8 mouse cellular contexts compared by ENCODE assay signal in genomic region chr10:80756099-80756498, GRCm38 (mm10). TPM values are rescaled to one million over a fixed set of nuclear protein-coding genes. Genes with fewer than 3 reads are reported as not detected.
DNase-seq lines count a peak whose midpoint lies in the region; ATAC-seq and TF ChIP-seq lines count a peak whose summit lies in the region.

No protein-coding gene starts in this region.

- H3K27me3 ChIP-seq in lung, postnatal 0 days (replicated peaks; ENCODE audit: insufficient read depth, low read length): no peaks in the 10 kb centered on the region
- no peaks in the 10 kb centered on the region for H3K27me3 ChIP-seq in forebrain, embryonic 11.5 days (ENCODE audit: control insufficient read depth, insufficient read depth, low read length)
- H3K27me3 ChIP-seq in limb, embryonic 13.5 days: no peaks in the 10 kb centered on the region
- H3K27me3 ChIP-seq in stomach, embryonic 14.5 days (ENCODE audit: control insufficient read depth, insufficient read depth, low read length): no peaks in the 10 kb centered on the region

- TF ChIP-seq EP300 in lung, postnatal 0 days (IDR thresholded peaks at IDR 0.05): no peak

- peak overlapping the region; percentile 81 for H3K9ac ChIP-seq in lung, postnatal 0 days (replicated peaks; ENCODE audit: low read depth)
- H3K9ac ChIP-seq in forebrain, embryonic 11.5 days (ENCODE audit: low read length): peak overlapping the region; percentile 99
- peak overlapping the region; percentile 97 for H3K9ac ChIP-seq in limb, embryonic 13.5 days
- H3K9ac ChIP-seq in stomach, embryonic 14.5 days (replicated peaks; ENCODE audit: low read depth, low read length): peak overlapping the region; percentile 88

- no peak for ATAC-seq in lung, postnatal 0 days
- no peak for ATAC-seq in forebrain, embryonic 11.5 days (replicated peaks; ENCODE audit: low FRiP score)
- ATAC-seq in limb, embryonic 13.5 days (ENCODE audit: low FRiP score, low read depth): no peak
- ATAC-seq in stomach, embryonic 14.5 days (ENCODE audit: insufficient number of reproducible peaks, insufficient read depth, low FRiP score, low read depth): no peak
- no peak for ATAC-seq in cerebellum, adult (ENCODE audit: insufficient number of reproducible peaks, low FRiP score, low TSS enrichment)

- peaks cover 24% of the 10 kb centered on the region for H3K4me1 ChIP-seq in lung, postnatal 0 days (ENCODE audit: insufficient read depth, low read depth, low read length)
- H3K4me1 ChIP-seq in forebrain, embryonic 11.5 days (replicated peaks; ENCODE audit: control insufficient read depth, insufficient read depth, low read length): peaks cover 17% of the 10 kb centered on the region
- H3K4me1 ChIP-seq in limb, embryonic 13.5 days: peaks cover 50% of the 10 kb centered on the region
- H3K4me1 ChIP-seq in stomach, embryonic 14.5 days (ENCODE audit: control insufficient read depth, insufficient read depth, low read length): peaks cover 28% of the 10 kb centered on the region

- H3K27ac ChIP-seq in lung, postnatal 0 days (ENCODE audit: low read length): 0 out of 2 replicates have a peak overlapping the region, but pooled peaks have one; percentile 79
- no peak overlapping the region for H3K27ac ChIP-seq in forebrain, embryonic 11.5 days (ENCODE audit: low read depth, low read length)
- no peak overlapping the region for H3K27ac ChIP-seq in limb, embryonic 13.5 days
- no peak overlapping the region for H3K27ac ChIP-seq in stomach, embryonic 14.5 days (ENCODE audit: low read length)

- H3K9me3 ChIP-seq in lung, postnatal 0 days (ENCODE audit: low read length): no peaks in the 10 kb centered on the region
- no peaks in the 10 kb centered on the region for H3K9me3 ChIP-seq in forebrain, embryonic 11.5 days (ENCODE audit: control insufficient read depth, low read length)
- H3K9me3 ChIP-seq in limb, embryonic 13.5 days: no peaks in the 10 kb centered on the region
- H3K9me3 ChIP-seq in stomach, embryonic 14.5 days (ENCODE audit: control insufficient read depth, low read depth, low read length): no peaks in the 10 kb centered on the region

- DNase-seq in lung, postnatal 0 days (ENCODE audit: low spot score): no peak
- DNase-seq in lung, adult 18-20 months: no peak
- no peak for DNase-seq in forebrain, embryonic 11.5 days (ENCODE audit: low spot score)
- no peak for DNase-seq in left cerebral cortex, postnatal 14 days (ENCODE audit: low spot score in 2 of 2)
- DNase-seq in layer of hippocampus, adult 9-11 months: no peak

- peak; percentile 37 for TF ChIP-seq CTCF in lung, postnatal 0 days (IDR thresholded peaks at IDR 0.05)

- H3K4me3 ChIP-seq in lung, postnatal 0 days (ENCODE audit: low read depth, low read length): peak overlapping the region; percentile 97
- H3K4me3 ChIP-seq in forebrain, embryonic 11.5 days (ENCODE audit: low read depth, low read length): peak overlapping the region; percentile 98
- peak overlapping the region; percentile 92 for H3K4me3 ChIP-seq in limb, embryonic 13.5 days
- peak overlapping the region; percentile 88 for H3K4me3 ChIP-seq in stomach, embryonic 14.5 days (ENCODE audit: low read depth, low read length)

- intact Hi-C loops in left cerebral cortex, postnatal 14 days (cut with DNase I): no loop called here

- no peaks in the 10 kb centered on the region for H3K36me3 ChIP-seq in lung, postnatal 0 days (ENCODE audit: insufficient read depth, low read length)
- H3K36me3 ChIP-seq in forebrain, embryonic 11.5 days (ENCODE audit: control insufficient read depth, insufficient read depth, low read length): no peaks in the 10 kb centered on the region
- H3K36me3 ChIP-seq in limb, embryonic 13.5 days: no peaks in the 10 kb centered on the region
- no peaks in the 10 kb centered on the region for H3K36me3 ChIP-seq in stomach, embryonic 14.5 days (ENCODE audit: control insufficient read depth, insufficient read depth, low read length)

- WGBS in lung, postnatal 0 days: 19% methylated on average over 3 of the region's 3 CpGs
- 31% methylated on average over 3 of the region's 3 CpGs for WGBS in forebrain, embryonic 11.5 days
- WGBS in limb, embryonic 13.5 days: 27% methylated on average over 3 of the region's 3 CpGs
- 21% methylated on average over 3 of the region's 3 CpGs for WGBS in stomach, embryonic 14.5 days

- H3K4me2 ChIP-seq in lung, postnatal 0 days (replicated peaks; ENCODE audit: low read depth, low read length): peak overlapping the region; percentile 91
- peak overlapping the region; percentile 83 for H3K4me2 ChIP-seq in forebrain, embryonic 11.5 days (ENCODE audit: low read depth, low read length, severe bottlenecking)
- peak overlapping the region; percentile 97 for H3K4me2 ChIP-seq in limb, embryonic 13.5 days (replicated peaks)
- H3K4me2 ChIP-seq in stomach, embryonic 14.5 days (replicated peaks; ENCODE audit: low read depth, low read length): peak overlapping the region; percentile 95

RNA-seq across cellular contexts. Expression of gene Dot1l, which starts 1.1 kb away (rescaled TPM):
- polyA plus RNA-seq in lung, postnatal 0 days (2015; fragmentation: Nextera tagmentation; extraction: Ambion mirVana): 7.4 and 9.6 TPM in 2 replicates
- polyA plus RNA-seq in forebrain, embryonic 11.5 days (2014; fragmentation: Nextera tagmentation; extraction: Ambion mirVana): 34.5 and 34.9 TPM in 2 replicates
- polyA plus RNA-seq in limb, embryonic 13.5 days (2015; fragmentation: Nextera tagmentation; extraction: Ambion mirVana): 19.2 and 20.2 TPM in 2 replicates
- 24.5 and 25.8 TPM in 2 replicates for polyA plus RNA-seq in stomach, embryonic 14.5 days (2014; fragmentation: Nextera tagmentation; extraction: Ambion mirVana)
- total RNA-seq in left cerebral cortex, postnatal 14 days (2021): 10 to 100 TPM; 59.1 to 66.7 TPM

RNA-seq across cellular contexts. Expression of gene Ap3d1, which starts 14.0 kb away (rescaled TPM):
- polyA plus RNA-seq in lung, postnatal 0 days (2015; fragmentation: Nextera tagmentation; extraction: Ambion mirVana): 49.3 and 58.2 TPM in 2 replicates
- 84.2 and 86.3 TPM in 2 replicates for polyA plus RNA-seq in forebrain, embryonic 11.5 days (2014; fragmentation: Nextera tagmentation; extraction: Ambion mirVana)
- polyA plus RNA-seq in limb, embryonic 13.5 days (2015; fragmentation: Nextera tagmentation; extraction: Ambion mirVana): 74.5 and 80.0 TPM in 2 replicates
- polyA plus RNA-seq in stomach, embryonic 14.5 days (2014; fragmentation: Nextera tagmentation; extraction: Ambion mirVana): 81.7 and 85.8 TPM in 2 replicates
- total RNA-seq in left cerebral cortex, postnatal 14 days (2021): 100 to 1,000 TPM; 143 to 147 TPM

RNA-seq across cellular contexts. Expression of gene Sf3a2, which starts 41.9 kb away (rescaled TPM):
- 27.0 and 29.4 TPM in 2 replicates for polyA plus RNA-seq in lung, postnatal 0 days (2015; fragmentation: Nextera tagmentation; extraction: Ambion mirVana)
- polyA plus RNA-seq in forebrain, embryonic 11.5 days (2014; fragmentation: Nextera tagmentation; extraction: Ambion mirVana): 116 and 119 TPM in 2 replicates
- 73.0 and 77.4 TPM in 2 replicates for polyA plus RNA-seq in limb, embryonic 13.5 days (2015; fragmentation: Nextera tagmentation; extraction: Ambion mirVana)
- polyA plus RNA-seq in stomach, embryonic 14.5 days (2014; fragmentation: Nextera tagmentation; extraction: Ambion mirVana): 77.7 and 81.8 TPM in 2 replicates
- 10 to 100 TPM; 42.7 to 43.6 TPM for total RNA-seq in left cerebral cortex, postnatal 14 days (2021)

RNA-seq across cellular contexts. Expression of gene Plekhj1, which starts 42.3 kb away (rescaled TPM):
- polyA plus RNA-seq in lung, postnatal 0 days (2015; fragmentation: Nextera tagmentation; extraction: Ambion mirVana): 59.9 and 69.1 TPM in 2 replicates
- 160 and 163 TPM in 2 replicates for polyA plus RNA-seq in forebrain, embryonic 11.5 days (2014; fragmentation: Nextera tagmentation; extraction: Ambion mirVana)
- 127 and 128 TPM in 2 replicates for polyA plus RNA-seq in limb, embryonic 13.5 days (2015; fragmentation: Nextera tagmentation; extraction: Ambion mirVana)
- polyA plus RNA-seq in stomach, embryonic 14.5 days (2014; fragmentation: Nextera tagmentation; extraction: Ambion mirVana): 110 and 116 TPM in 2 replicates
- 10 to 100 TPM; 60.0 to 62.8 TPM for total RNA-seq in left cerebral cortex, postnatal 14 days (2021)

RNA-seq across cellular contexts. Expression of gene Amh, which starts 48.9 kb away (rescaled TPM):
- polyA plus RNA-seq in lung, postnatal 0 days (2015; fragmentation: Nextera tagmentation; extraction: Ambion mirVana): 0.07 TPM in 1 of 2 replicates, not detected in the other
- 0.15 and 0.16 TPM in 2 replicates for polyA plus RNA-seq in forebrain, embryonic 11.5 days (2014; fragmentation: Nextera tagmentation; extraction: Ambion mirVana)
- polyA plus RNA-seq in limb, embryonic 13.5 days (2015; fragmentation: Nextera tagmentation; extraction: Ambion mirVana): not detected in 2 replicates
- polyA plus RNA-seq in stomach, embryonic 14.5 days (2014; fragmentation: Nextera tagmentation; extraction: Ambion mirVana): not detected in 2 replicates
- total RNA-seq in left cerebral cortex, postnatal 14 days (2021): 1 to 10 TPM; 1.6 to 1.9 TPM
